Mouse (Mus musculus): ENCODE data around the gene Kif26b.

DNA sequence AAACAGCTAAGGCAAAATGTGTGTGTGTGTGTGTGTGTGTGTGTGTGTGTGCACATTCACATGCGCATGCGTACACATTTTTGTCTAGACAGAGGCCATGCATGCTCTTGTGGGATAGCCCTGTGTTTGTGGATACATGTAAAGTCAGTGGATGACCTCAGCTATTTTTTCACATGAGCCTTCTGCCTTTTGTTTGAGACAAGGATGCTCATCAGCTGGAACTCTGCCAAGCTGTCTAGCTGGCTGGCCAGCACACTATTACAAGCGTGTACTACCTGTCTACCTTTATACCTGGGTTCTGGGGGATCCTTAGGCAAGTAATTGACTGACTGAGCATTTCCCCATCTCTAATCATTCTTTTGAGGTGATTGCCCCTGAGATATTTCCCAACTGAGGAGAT is 201.3 kb downstream of the Kif26b start:
- TF ChIP-seq POLR2A (IDR thresholded peaks at IDR 0.05; ENCODE audit: low read depth, low read length) = no peak
- TF ChIP-seq CTCF (IDR thresholded peaks at IDR 0.05; ENCODE audit: extremely low read depth, insufficient read length, insufficient replicate concordance, low read depth, low read length) = no peak
